Mouse (Mus musculus) megakaryocyte, embryonic 14.5 days (primary cell): ENCODE results near the gene Accsl.

Experiments
- FLI1 ChIP-seq: IDR thresholded peaks from 2 replicates; pipeline ENCODE4 v1.6.1; 2012; ENCODE audit warnings: low read length, inconsistent platforms, mixed read lengths
- GATA1 ChIP-seq: IDR thresholded peaks from 3 replicates; pipeline ENCODE4 v1.6.1; 2012; ENCODE audit warnings: mixed read lengths, low read length, inconsistent platforms, borderline replicate concordance

DNA sequence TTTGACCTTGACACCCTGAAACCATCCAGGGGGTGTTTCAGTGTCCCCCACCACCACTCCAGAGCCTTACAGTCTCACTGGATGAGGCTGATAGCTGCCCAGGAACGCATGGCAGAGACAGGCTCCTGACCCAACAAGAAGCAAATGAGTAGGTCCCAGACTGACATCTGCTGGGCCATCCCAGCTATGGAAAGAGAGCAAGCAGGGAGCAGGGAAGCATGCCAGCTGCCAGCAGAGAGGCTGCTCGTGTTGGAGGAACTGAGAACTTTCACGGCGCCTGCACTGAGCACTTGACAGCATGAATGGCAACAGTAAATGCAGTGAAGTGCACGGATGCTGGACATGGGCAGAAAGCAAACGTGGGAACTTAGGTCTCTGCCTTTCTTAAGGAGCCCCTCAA lies 28.8 kb downstream of the Accsl start:
- TF ChIP-seq GATA1 (no peak), FLI1 (no peak)
